Mouse (Mus musculus): ENCODE data around the gene Atp11a.

The Atp11a gene

DNA sequence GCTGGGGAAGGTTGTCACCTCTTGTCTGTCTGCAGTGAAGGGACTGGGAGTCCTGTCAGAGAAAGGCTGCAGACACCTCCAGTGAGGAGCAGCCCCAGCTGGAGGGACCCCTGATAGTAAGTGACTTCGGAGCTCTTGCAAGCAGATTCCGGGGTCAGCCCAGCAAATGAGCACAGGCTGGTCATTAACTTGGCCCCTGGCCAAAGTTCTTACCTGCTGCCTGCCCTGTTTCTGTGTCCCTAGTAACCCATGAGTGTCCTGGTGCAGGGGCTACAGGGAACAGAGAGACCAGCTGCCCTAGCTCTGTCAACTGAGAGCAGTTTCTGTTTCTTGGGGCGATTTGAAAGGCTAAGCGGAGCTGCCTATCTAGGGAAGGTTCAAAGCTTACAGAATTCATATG lies 17.1 kb downstream of the Atp11a start:
- DNase-seq: no peak

DNA sequence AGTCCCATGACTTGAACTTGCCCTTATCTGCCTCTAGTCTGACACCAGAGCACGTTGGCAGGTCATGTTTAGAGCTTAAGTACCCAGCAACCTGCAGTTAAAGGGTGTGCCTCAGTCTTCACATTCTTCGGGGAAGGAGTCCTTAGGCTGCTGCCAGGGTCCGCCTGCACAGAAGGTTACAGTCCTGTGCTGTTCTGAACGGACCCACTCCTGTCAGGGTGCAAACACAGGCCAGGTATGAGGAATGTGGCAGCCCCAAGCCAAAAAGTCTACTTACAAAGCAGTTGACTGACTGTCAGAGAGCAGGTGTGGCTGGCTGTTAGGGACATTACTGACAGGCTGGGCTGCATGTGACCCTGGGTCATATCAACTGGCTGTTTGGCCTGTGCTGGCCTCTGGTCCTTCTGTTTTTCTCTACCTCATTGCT lies 18.1 kb downstream of the Atp11a start:
- no peak for DNase-seq

DNA sequence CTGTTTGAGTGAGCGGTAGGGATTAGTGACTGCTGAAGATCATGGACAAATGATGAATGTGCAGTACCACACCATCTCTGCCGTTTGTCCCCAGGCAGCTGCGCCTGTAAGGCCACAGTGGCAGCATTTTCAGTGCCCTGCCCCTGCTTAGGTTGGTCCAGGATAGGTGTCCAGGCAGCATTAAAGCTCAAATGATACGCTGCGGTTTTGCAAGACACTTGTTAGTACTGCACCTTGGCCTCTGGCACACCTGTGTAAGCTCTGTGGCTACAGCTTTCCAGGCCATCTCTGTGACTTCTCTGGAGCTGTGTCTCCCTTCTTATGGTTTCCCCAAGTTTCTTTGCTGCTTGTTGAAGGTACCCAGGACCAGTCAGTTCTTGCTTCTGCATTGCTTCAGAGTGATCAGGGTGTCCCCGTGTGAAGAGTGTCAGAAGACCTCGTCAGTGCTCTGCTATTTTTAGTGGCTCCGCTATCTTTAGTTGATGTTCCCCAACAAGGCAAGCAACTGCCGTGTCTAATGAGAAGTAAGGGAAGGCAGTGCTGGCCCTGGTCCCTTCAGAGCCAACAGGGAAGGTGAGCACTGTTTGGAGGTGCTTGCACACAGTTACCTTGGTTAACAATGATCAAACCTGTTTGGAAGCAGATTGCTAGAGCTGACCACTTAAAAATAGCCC lies 18.6 kb downstream of the Atp11a start:
- DNase-seq: no peak

DNA sequence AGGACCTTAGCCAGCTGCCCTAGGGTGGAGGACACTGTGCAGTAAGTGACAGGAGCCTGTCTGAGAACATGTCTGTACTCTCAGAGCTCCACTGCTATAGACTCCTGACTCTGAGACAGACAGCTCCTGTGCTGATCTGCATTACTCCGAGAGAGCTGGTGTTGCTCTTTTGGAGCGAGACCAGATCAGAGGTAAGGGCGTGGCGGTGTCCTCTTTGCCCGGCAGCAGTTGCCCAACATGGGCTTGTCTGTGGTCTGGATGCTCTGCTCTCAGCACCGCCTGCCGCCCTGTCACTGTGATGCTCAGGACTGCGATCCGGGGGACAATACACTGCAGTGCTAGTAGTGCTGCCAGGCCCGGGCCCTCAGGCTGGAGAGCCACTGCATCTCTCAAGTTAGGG lies 19.4 kb downstream of the Atp11a start:
- no peak for DNase-seq

DNA sequence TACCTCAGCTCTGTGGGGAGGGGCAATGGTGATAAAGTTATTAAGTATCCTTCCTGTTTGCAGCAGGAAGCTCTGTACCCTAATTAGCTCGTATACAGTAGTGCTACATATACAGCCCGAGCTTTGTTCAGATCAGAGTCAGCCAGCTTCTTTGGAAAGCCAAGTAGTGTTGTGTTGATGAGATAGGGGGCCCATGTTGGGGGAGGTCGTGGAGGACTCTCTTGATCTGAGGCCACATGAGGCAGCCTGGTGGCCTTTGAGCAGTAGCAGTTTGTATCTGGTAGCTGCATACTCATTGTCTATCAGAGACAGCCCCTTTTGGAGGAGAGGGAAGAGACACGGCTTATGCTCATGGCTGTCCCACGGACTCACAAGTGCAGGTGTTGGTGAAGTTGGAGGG lies 20.4 kb downstream of the Atp11a start:
- DNase-seq: no peak

DNA sequence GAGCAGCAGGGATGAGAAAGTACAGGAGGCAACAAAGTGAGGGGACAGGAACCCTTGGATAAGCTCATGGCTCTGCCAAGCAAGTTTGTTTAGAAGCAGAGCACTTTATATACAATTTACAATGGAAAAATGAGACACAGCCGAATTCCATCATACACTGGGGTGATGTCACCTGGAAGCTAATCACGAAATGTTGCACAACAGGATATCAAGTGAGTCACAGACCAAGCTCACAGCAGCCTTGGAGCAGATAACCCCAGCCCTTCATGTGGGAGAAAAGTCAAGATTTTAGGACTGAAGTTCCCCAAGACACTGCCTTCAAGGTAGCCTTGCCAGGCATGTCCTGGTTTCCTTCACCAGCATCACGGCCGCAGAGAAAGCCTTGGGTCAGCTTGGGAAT lies 22.7 kb downstream of the Atp11a start:
- no peak for DNase-seq

DNA sequence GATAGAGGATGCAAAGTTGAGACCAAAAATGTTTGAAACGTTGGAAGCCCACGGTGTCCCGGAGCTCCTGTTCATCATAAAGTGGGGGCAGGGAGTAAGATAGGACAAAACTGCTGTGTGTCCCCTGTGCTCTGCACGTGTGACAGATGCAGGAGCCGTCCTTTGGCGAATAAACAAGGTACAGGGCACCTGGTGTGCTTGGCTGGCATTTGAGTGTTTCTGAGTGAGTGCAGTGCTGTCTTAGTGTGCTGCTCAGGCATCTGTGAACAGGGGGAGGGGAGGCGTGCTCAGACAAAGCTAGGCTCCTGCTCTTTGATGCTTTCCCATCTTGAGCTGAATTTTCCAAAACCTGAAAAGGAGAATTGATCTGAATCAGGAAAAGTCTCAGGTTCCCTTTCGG lies 28.7 kb downstream of the Atp11a start:
- no peak for DNase-seq

DNA sequence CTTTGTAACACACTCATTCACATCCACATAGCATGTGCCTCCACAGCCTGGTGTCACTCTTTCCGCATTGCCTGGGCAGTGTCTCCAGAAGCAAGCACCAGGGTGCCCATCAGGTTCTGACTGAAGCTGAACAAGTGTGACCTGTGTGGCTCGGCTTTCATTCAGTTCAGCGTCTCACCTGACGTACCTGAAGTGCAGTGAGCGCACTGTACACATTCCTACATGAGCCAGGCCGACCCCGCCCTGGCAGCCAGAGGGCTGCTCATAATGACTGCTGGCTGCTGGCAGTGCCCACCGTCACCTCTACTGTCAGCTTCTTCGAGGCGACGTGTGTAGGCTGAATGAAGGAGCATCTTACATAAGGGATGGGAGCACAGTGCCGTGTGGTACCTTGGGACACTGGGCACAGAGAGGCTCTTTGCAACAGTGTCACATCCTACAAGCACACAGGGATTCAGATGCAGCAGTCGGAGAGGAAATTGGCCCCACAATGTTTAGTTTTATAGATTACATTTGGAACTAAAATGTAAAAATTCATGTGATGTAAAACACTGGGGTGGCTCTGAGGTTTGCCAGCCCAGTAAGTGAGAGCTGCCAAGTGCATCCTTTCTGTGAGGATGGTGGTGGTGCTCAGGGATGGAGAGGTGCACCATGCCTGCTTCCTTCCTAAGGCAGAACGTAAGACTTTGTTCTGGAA lies 29.6 kb downstream of the Atp11a start:
- no peak for DNase-seq

DNA sequence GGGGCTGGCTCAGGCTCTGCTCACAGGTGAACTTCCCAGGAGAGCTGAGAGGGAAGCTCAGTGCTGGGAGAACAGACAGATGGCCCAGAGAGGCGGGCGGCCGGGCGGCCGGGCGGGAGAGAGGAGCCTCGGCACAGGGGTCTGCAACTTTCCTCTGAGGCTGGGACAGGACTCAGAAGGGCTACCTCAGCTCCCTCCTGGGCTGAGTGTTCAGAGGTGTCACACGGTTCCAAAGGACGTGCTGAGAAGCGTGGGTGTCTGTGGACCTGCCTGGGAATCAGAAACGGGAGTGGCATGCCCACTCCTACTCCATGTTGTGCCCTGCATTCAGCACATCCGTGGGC lies 30.1 kb downstream of the Atp11a start:
- no peak for DNase-seq

DNA sequence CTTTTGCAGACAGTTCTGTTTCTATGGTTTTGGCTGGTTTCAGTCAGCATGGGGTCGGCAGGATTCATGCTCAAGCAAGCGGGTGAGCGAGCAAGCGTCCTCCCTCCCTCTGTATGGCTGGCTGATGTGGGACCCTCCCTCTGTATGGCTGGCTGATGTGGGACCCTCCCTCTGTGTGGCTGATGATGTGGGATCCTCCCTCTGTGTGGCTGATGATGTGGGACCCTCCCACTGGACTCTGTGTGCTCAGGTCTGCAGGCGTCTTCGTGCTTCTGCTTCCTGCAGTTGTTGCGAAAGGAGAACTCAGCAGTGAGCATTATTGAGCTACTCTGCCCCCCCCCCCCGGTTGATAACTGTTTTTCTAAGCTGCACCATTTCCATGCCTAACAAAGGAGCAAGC lies 30.6 kb downstream of the Atp11a start:
- no peak for DNase-seq

DNA sequence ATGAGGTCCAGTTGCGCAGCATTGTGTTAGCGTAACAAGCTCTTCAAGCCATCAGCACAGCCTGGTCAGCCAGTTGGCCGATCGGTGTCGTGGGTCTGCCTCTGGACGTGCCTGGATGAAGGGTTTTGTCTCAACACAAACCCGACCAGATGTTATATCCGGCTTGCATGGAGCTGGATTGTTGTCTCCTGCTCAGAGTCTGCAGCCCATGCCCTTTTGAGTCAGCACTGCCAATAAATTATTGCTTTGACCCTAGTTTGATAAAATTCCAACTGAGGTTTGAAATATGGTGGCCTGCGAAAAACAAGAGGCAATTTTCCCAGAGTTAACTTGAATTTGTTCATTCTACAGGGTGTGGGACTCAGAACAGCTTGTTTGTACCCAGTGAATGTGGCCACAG lies 31.9 kb downstream of the Atp11a start:
- DNase-seq: no peak

DNA sequence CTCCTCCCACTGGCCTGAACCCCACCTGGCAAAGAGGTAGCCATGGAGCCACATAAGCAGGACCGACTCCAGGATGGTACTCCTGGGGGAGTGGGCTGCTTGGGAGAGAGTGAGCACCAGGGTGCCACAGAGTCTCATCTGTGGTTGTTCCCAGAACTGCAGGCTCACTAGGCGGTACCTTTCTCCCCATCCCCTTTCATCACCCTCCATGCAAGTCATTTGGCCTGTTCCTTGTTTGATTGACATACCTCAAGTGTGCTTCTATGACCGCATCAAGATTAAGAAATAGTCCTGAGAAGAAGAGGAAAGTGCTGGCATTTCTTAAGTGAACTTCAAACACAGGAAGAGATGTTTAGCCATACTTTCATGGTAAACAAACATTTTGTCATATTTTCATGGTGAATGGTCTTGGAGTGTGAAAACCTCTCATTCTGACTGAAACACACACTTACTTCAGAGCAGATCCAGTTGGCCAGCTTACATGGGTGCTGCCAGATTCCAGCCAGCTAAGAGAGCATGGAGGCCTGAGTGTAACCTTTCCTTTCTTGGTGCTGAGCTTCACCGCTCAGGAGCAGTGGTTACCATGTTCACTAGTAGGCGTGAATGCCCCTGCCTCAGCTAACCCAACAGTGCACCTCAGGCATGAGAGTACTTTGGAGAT lies 38.3 kb downstream of the Atp11a start:
- no peak for DNase-seq

DNA sequence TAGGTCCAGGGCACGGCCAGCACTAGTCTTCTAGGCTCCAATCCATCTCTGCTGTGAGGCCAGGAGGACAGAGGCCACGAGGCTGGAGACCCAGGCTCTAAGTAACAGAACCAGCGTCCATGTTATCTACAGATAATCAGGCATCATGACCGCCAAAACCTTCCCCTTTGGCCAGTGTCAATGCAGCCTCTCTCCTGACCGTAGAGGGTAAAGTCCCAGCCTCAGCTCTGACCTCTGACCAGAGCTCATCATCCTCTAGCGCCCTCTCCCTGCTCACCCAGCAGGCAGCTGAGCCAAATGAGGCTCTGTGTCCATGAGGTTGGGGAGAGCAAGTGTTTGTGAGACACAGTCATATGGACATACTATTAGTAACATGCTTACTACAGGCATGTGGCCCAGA lies 42.3 kb downstream of the Atp11a start:
- no peak for DNase-seq

DNA sequence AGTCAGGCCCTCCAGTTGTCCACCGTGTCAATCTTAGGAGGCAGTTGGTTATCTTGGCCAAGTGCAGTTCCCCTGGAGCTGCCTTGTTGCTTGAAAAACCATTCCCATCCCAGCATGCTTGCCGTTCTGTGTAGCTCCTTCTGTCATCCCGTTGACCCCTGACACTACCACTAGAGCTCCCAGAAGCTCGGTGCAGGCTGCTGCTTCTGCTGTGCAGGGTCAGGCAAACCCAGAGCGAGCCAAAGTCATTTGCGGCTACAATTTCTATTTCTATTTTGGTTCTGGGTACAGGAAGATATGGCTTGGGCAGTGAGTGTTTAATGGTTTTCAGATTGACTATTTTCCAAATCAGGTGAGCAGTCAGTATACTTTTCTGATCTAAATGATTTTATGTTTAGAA lies 43.0 kb downstream of the Atp11a start:
- no peak for DNase-seq

DNA sequence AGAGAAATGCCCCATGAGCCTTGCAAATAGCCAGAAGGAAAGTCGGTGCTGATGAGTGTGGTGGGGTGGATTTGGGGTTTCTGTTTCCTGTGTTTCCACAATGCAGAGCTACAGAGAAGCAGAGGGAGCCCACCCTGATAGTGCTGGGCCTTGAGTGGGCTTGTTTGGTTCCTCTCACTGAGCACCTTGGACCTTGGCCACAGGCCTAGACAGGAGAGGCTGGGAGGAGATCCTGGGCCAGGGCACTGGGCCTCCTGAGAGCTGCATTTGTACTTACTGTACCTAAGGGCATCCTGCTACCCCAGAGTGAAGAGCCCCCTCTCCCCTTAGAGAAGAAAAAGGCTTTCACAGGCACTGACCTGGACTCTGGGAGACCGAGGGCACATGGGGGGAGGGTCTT lies 43.4 kb downstream of the Atp11a start:
- no peak for DNase-seq

DNA sequence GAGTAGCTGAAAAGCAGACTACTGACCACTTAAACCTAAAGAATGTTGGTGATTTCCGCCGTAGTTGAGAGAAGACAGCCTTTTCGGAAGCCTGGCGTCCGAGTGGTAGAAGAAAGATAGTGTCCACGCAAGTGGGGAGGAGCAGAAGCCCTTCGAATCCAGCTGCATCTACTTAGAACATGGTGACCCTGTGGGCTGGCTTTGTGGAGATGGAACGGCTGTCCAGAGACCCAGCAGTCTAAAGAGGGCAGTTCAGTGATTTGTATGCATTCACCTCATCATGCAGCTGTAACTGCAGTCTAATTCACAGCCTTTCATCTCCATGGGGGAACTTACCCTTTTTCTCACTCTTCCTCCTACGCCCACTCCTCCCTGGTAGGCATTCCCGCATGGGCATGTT lies 44.8 kb downstream of the Atp11a start:
- DNase-seq: no peak

DNA sequence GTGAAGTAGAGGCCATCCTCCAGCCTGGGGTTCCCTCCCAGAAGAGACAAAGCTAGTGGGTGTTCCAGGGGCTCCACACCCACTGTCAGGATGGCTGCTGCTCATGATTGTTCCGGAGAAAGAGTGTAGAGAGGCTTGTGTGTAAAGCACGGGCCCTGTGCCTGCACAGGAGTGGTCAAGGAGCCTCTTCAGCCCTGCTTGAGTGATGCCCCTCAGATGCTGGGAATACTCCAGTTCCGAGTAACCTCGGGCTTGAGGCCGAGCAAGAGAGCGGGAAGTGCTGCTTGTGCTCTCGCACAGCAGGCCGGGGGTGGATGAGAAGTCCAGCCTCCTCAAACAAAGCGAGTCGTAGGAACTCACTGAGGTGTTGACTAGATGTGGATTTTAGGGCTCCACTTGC lies 46.3 kb downstream of the Atp11a start:
- DNase-seq: no peak

DNA sequence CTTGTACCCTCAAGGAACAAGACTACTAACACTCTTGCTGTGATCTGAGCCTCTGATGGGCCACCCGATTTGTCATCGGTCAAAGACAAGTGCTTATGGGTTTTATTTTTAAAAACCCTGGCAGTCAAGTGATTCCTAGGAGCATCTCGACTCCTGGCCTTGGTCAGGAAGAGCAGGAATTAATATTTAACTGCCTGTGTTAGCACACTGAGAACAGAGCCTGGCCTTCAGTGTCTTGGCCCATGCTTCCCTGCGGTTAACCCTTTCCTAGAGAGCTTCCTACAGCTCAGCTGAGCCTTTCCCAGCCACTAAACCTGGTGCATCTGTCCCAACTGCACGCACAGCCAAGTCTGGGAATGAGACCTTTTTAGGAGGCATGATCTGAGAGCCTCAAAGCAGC lies 48.1 kb downstream of the Atp11a start:
- no peak for DNase-seq

DNA sequence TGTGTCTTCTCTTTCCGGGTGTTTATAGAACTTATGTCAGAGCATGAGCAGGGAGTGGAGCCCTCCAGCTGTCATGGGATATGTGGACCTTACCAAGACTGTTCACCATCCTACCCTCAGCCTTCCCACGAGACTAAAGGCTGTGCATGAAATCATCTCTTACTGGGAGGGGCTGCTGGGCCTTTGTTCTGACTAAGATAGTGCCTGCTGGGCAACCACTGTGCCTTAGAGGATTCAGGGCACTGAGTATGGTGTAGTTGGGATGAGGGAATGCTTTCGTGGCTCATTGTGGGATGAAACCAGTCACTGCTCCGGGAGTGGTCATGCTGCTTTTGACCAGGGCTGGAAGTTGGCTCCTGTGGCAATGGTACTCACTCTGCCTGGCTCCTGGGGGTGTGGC lies 48.8 kb downstream of the Atp11a start:
- no peak for DNase-seq

DNA sequence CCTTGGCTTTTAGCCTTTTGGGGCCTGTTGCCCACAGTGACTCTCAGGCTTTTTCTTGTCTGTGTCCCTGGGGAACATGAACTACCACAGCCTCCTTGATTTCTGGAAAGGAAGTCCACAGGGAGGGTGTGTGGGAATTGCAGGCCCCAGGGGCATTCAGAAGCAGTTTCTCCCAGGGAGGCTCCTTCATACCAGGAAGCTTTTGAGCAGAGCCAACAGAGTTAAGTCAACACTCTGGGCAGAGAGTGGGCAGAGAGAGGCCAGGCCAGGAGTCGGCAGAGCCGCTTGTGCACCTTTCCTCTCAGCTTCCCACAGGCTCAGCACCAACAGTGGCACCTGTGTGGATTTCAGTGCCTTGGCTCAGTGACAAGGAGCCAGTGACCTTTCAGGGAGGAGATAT lies 51.2 kb downstream of the Atp11a start:
- no peak for DNase-seq

DNA sequence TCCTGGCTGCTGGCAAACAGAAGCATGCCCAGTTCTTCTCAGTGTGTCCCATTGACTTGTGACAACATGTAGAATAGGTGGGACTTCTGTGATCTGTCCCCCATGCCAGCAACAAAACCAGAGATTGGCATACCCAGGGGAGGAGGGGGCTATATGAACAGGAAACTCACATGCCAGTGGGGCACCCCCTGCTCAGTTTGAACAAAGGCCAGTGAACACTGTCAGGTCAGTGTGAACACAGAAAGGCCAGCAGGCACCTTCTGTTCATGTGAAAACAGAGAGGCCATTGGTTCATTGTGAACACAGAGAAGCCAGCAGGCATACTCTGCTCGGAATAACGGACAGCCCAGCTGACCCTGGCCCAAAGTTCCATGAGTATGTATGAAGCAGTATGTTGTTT lies 52.7 kb downstream of the Atp11a start:
- no peak for DNase-seq

DNA sequence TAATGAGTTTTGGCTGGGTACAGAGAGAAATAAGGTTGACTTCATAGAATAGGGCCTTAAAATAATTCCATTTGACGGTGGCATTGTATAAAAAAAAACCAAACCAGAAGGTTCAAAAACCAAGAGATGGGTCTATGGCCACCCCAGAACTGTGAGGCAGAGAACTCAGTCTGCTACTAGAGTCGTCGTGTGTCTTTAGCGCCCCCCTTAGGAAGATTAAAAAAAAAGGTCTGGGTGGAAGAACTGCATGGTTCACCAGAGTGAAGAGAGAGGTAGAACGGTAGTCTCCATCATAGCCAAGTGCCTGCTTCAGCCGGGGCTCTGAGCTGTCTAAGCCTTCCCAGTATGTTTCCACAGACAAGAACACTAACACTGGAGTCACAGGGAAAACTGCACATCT lies 54.4 kb downstream of the Atp11a start:
- no peak for DNase-seq

DNA sequence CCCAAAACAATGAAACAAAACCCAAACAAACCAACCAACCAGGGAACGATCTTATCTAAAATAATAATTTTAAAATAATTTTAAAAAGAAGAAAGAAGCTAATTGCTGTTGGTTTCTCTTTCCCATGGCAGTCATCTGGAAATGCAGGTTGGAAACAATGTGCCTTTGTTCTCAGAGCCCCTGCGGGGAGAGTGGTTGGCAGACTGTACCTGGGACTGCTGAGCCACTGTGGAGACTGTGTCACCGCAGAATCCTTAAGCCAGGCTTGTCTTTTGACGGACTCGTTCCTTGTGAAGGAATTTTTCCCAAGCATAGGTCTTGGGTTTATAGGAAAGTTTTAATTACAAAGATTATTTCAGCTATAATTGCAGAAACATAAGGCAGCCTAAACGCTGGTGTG lies 59.6 kb downstream of the Atp11a start:
- no peak for DNase-seq

DNA sequence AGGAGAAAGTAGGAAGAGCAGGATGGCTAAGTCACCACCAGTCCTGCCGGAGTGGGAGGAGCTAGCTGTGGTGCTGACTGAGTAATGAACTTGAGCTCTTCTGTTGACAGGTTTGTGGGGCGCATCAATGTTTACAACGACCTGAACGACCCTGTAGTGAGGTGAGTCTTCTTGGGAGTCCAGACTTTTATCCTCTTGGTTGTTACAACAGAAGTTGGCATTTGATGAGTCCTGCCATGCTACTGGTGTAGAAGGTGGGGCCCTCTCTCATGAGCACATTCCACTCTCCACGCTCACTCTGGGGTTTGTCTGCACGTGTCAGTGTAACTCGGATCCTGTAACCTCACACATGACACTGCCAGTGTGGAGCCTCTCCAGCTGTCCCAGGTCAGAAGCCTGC lies 66.1 kb downstream of the Atp11a start:
- no peak for DNase-seq

DNA sequence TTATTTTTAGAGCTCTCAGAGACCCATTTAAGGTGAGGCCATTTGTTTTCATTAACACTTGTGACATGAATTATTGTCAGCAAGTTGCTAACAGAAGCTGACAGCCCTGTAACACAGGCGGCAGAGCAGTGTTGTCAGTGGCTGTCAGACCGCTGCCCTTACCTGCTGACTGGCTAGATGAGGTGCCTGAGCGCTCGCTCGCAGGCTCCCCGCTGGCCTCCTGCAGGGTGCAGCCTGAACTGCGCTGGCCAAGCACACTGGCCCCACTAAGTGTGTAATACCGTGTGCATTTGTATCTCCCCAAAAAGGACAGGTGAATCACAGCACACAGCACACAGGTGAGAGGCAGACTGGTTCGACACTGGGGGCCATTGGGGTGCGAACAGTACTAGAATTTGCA lies 67.7 kb downstream of the Atp11a start:
- DNase-seq: no peak
